Mouse (Mus musculus): ENCODE measurements around the gene Cyfip1.

Gene Cyfip1

DNA sequence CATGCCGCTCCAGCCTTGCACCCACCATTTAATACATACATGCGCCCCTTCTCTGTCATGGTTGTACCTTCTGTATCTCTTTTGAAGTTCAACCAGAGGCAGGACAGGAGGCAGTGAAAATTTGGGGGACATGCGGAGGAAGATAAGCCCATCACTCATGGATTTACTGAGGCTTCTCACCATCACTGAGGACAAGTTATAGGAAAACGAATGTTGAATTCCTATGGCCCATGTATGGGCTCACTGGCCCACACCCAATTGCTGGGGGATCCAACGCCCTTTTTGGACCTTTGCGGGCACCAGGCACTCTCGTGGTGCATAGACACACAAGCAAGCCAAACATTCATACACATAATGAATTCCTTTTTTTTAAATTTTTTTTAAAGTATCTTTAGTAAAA lies at the start of gene Cyfip1:
Cyfip1 (plus strand) TSS at position 301 of the 400 bp plus-strand sequence.
- DNase-seq (ENCODE audit: low read depth, low spot score), result peak; percentile 17

- no peak for DNase-seq (ENCODE audit: low read depth, low spot score)
Measured at GRCm38 (mm10) chr7:55792280-55792679, 49.3 kb upstream of the Cyfip1 start.

DNA sequence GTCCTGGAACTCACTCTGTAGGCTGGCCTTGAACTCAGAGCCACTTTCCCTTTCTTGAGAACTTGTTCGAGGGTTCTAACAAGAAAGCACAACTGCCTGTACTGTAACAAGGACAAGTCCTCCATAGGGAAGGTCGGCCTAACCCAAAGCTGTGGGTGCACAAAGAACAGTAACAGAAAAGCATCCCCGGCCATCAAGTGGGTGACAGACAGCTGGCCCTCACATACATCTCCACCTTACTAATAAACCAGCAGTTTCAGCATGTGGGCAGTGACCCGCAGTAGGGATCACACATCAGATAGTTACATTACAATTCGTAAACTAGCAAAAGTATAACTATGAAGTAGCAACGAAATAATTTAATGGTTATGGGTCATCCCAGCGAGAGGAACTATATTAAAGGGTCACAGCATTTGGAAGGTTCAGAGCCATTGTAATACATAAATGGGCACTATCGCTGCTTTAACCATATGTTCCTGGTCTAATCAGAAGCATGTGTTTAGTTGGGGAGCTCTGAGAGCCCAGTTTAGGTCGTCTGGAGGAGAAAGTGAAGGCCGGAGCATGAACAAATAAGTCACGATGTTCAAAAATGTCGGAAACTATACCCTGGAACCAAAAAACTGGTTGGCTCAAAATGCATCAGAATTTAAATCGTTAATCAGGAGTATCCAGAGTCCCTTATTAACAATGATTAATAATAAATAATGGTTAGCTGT lies 48.2 kb upstream of the Cyfip1 start:
- no peak for DNase-seq (ENCODE audit: low read depth, low spot score)

DNA sequence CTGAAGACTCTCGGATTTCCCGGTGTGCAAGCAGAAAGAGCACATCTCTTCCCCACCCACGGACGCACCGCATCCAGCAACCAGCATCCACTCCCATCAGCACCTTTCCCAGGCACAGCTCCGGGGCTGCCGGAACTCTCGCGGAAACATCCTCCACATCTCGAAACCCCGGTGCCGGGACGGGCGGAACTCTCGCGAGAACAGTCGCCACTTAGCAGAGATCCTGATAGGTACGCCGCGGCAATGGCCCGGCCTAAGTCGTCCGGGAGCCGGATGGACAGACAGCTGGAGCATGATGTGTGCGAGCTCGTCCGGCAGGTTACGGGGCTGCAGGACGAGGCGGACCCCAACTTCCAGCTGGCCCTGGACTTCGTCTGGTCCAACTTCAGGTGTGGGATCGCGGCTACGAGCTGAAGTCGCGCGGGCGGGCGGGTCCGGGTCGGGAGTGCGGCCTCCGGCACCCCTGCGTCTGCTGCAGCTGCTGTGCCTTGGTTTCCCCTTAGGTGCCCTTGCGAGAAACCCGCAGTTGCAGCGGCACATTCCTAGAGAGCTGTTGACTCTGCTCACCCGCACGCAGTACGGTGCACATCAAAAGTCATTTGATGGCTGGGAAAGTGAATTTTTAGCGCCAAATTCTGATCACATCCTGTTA lies 47.5 kb upstream of the Cyfip1 start, which contains the start of gene Tubgcp5:
Tubgcp5 (plus strand) TSS at position 203 of the 652 bp plus-strand sequence.
- DNase-seq (ENCODE audit: low read depth, low spot score), result peak; percentile 97

DNA sequence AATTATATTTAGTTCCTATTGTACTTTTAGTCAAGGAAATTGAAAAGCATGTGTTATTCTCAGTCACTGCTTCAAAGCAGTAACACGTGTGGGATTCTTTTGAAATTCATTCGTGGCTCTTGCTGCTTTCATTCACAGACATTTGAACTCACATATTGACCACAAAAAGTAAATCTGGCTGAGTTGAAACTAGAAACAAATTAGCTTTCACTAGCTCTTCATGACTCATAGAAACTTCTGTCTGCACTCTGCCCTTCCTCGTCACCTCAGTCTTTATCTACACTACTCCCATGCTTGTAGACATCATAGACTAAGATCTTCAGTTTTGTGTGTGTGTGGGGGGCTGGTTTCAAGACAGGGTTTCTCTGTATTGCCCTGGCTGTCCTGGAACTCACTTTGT lies 41.6 kb upstream of the Cyfip1 start:
- no peak for DNase-seq (ENCODE audit: low read depth, low spot score)

GRCm38 (mm10) chr7:55809967-55810366 lies 31.6 kb upstream of the Cyfip1 start:
- no peak for DNase-seq (ENCODE audit: low read depth, low spot score)

DNA sequence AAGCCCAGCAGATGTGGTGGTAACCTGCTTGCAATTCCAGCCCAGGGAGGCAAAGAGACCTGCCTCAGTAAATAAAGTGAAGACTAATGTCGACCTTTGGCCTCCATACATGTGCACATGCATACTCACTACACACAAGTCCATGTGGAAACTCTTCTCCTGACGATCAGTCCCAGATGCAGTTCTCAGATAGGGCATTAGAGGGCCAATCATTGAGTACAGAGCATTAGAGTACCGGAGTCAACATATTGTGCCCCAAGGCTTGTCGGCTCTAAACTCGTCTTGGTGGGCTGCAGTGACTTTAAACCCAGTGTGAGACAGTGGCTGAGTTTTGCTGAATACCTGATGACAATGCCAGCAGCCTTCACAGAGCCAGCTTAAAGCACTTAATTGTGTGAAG lies 17.1 kb upstream of the Cyfip1 start:
- DNase-seq (ENCODE audit: low read depth, low spot score), result peak; percentile 33

- peak; percentile 29 for DNase-seq (ENCODE audit: low read depth, low spot score)
Measured at GRCm38 (mm10) chr7:55827551-55827950, 14.0 kb upstream of the Cyfip1 start.

DNA sequence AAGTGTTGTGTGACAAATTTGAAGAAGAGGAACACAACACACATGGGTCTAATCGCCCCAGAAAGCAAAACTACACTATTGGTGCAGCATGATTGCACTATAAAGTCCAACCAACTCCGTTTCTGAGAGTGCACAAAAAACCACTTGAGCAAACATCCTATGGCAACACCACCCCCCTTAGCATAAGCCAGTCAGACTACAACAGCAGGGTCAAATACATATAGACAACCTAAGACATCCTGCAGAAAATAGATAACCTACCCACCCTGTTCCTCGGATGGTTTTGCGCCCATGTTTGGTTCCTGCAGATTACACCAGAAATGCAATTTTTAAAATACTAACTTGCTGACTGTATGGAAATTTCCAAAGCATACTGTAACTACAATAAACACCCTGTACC lies 4.7 kb upstream of the Cyfip1 start:
- no peak for DNase-seq (ENCODE audit: low read depth, low spot score)

- peak; percentile 81 for DNase-seq (ENCODE audit: low read depth, low spot score)
Measured at GRCm38 (mm10) chr7:55841977-55842503, 495 bp downstream of the Cyfip1 start.

DNA sequence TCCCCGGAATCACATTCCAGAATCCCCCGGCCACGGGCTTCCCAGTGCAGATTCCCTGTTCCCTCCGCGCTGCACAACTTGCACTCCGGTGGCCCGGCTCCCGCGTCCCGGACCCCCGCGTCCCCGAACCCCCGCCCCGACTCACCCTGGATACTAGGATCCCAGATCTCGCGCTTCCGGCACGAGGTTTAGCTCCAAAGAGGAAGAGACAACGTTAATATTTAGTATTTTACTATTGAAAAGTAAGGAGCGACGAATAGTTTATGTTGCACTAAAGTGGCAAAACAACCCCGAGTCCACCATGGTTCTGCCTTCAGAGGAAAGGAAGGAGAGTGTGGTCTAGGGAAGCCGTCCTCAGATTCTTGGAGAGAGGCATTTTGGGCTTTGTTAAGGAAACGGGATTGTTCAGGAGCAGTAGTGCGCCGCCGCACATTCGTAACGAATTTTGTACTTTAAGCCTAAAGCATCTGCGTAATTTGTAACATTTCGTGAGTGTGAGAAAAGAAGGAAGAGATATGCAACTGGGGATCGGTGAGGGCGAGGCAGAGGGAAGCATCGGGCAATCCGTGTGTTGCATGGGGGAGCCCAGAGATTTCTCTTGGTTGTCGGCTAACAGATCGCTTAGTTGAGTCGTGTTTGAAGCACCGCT lies 1.1 kb downstream of the Cyfip1 start:
- DNase-seq (ENCODE audit: low read depth, low spot score), result peak; percentile 21

- peak; percentile 35 for DNase-seq (ENCODE audit: low read depth, low spot score)
Measured at GRCm38 (mm10) chr7:55846606-55847312, 5.2 kb downstream of the Cyfip1 start.

- no peak for DNase-seq (ENCODE audit: low read depth, low spot score)
Measured at GRCm38 (mm10) chr7:55849948-55850571, 8.5 kb downstream of the Cyfip1 start.

DNA sequence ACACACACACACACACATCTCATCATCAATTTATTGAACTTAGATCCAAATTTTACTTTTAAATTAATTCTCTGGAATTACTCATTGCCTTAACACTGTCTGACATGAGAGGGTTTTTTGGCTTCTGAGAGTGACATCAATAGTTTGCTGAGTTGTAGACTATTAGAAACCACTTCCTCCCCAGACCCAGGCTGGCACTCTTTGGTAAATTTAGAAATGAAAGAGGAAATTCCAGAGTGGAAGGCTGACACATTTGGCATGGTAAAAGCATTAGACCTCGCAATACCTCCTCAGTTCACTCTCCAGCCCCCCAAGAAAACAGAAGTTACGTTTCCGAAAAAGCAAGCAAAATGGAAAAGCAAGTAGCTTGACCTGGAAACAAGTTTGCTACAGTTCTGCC lies 11.2 kb downstream of the Cyfip1 start:
- DNase-seq (ENCODE audit: low read depth, low spot score), result no peak

GRCm38 (mm10) chr7:55855597-55855996 lies 14.1 kb downstream of the Cyfip1 start:
- DNase-seq (ENCODE audit: low read depth, low spot score), result no peak

DNA sequence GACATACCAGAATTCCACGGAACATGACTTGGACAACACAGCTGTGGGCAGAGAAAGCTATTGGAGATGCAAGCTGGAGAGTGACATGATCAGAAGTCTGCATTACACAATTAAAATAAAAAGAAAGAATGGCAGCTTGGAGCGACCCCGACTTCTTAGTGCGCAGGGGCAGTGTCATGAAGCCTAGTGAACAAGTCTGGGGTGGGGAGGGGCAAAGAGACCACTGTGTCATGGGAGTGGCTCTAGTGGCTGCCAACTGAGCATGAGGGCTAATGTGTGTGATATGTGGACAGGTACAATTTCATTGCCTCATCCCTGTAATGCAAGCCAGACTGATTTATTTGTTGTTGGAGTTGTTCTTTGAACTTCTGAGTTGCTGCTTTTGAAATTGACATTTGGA lies 15.2 kb downstream of the Cyfip1 start:
- DNase-seq (ENCODE audit: low read depth, low spot score), result no peak

DNA sequence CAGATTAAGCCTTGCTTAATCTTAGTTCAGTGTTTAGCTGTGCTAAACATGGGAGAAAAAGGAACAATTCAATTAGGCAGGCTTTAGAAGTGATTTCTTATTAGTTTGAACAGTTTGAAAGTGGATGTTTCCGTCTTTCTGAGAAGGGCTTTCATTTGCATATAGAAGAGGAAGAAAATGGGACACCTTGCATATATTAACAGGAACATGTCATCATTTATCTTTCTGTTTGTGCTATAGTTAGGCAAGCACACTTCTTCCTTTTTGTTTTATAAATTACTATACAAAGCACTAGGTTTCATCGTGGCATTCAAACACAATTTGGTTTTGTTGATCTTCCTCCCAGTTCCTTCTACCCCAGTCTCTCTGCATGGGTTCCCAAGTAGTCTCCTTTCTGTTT lies 16.2 kb downstream of the Cyfip1 start:
- DNase-seq (ENCODE audit: low read depth, low spot score), result no peak

DNA sequence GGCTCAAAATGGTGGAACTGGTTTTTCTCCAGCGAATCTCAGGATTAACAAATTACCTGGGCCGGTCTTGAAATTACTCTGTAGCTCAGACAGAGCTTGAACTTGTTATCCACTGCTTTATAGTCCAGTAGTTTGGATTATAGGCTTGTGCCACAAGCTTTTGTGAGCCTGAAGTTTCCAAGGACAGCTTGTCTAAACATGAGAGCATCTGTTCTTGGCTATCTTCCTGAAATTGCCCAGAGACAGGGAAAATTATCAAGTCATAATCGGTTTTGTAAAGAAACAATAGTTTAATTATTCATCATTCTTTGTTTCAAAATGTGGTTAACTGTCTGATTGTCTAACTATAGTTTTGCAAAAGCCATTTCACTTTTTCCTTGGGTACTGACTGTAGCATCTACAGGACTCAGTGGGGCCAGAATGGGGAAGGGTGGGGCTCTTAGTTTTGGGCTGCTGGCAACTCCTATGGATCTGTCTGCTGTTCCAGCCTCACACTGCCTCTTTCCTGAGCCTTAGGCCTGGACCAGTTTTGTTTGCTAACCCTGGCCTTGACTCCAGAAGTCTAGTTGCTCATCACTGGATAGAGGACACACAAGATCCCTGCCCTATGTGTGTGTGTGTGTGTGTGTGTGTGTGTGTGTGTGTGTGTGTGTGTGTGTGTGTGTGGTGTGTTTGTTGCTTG lies 17.4 kb downstream of the Cyfip1 start:
- no peak for DNase-seq (ENCODE audit: low read depth, low spot score)

- DNase-seq (ENCODE audit: low read depth, low spot score), result no peak
Measured at GRCm38 (mm10) chr7:55859518-55859872, 17.9 kb downstream of the Cyfip1 start.

DNA sequence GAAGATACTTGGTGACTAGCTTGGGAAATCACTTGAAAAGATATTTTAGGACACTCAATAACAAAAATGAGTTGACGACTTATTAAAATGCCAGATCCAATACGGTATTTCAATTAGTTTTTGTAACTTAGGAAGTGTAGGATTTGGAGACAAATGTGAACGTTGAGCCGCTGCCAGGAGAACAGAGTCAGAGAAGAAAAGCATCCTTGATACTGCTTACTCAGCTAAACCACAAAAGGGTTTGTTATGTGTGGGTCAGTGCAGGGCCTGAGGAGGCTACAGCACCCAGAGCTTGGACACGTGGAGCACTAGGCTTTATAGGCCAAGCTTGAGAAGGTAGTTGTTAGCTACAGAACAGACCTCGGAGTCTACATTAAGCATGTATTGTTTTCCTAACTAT lies 18.4 kb downstream of the Cyfip1 start:
- DNase-seq (ENCODE audit: low read depth, low spot score), result no peak

DNA sequence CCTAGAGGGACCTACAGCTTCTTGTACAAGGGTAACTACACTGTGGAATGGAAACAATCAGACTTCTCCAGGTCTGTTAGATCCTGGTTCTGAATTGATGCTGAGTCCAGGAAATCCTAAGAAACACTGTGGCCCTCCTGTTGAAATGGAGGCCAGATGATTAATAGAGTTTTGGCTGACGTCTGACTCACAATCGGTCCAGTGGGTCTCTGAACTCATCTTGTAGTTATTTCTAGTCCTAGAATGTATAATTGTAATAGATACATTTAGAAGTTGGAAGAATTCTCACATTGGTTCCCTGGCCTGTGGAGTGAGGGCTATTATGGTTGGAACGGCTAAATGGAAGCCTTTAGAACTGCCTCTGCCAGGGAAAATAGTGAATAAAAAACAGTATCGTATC lies 19.6 kb downstream of the Cyfip1 start:
- no peak for DNase-seq (ENCODE audit: low read depth, low spot score)
